Mouse (Mus musculus) heart, embryonic 11.5 days (tissue): ENCODE measurements around the gene Scamp1. TPM values are rescaled to one million over a fixed set of nuclear protein-coding genes. Genes with fewer than 3 reads are reported as not detected.

Source experiments
- ATAC-seq: fragments of 200-750 bp; cut with Nextera tagmentation; replicated peaks from 2 replicates; pipeline ENCODE4 v1.8.0; 2017; ENCODE audit warnings: moderate library complexity; ENCODE audit not compliant: insufficient number of reproducible peaks, low FRiP score, low TSS enrichment
- H3K27ac ChIP-seq: fragments of 300-500 bp; sonication (generic); 2 replicates; pipeline ENCODE4 v1.5.1; 2014; ENCODE audit warnings: mild to moderate bottlenecking, low read depth, low read length
- H3K27me3 ChIP-seq: fragments of 300-500 bp; sonication (generic); 2 replicates; pipeline ENCODE4 v1.6.1; 2014; ENCODE audit warnings: mild to moderate bottlenecking, low read length, mixed read lengths; ENCODE audit not compliant: control insufficient read depth, insufficient read depth
- H3K36me3 ChIP-seq: fragments of 300-500 bp; sonication (generic); 2 replicates; pipeline ENCODE4 v1.6.1; 2014; ENCODE audit warnings: mild to moderate bottlenecking, low read length, moderate library complexity, mixed read lengths; ENCODE audit not compliant: control insufficient read depth, insufficient read depth
- H3K4me1 ChIP-seq: fragments of 300-500 bp; sonication (generic); 2 replicates; pipeline ENCODE4 v1.6.1; 2014; ENCODE audit warnings: low read length; ENCODE audit not compliant: control insufficient read depth, insufficient read depth
- H3K4me2 ChIP-seq: fragments of 300-500 bp; sonication (generic); 2 replicates; pipeline ENCODE4 v1.6.1; 2014; ENCODE audit warnings: mild to moderate bottlenecking, moderate library complexity
- H3K4me3 ChIP-seq: fragments of 300-500 bp; sonication (generic); 2 replicates; pipeline ENCODE4 v1.5.1; 2014; ENCODE audit warnings: low read depth, low read length
- H3K9ac ChIP-seq: fragments of 300-500 bp; sonication (generic); 2 replicates; pipeline ENCODE4 v1.6.1; 2014; ENCODE audit warnings: mild to moderate bottlenecking, low read depth, low read length, moderate library complexity
- H3K9me3 ChIP-seq: fragments of 300-500 bp; sonication (generic); replicated peaks from 2 replicates; pipeline ENCODE4 v1.6.1; 2016; ENCODE audit warnings: low read length; ENCODE audit not compliant: control insufficient read depth
- WGBS: fragments of 180-500 bp; shearing (Covaris S2); extraction: QIAGEN DNeasy Blood & Tissue Kit; methylation state at CpG from one replicate; pipeline ENCODE4 v1.1.7; 2014; ENCODE audit not compliant: insufficient replicate concordance; 5-methylcytosine and 5-hydroxymethylcytosine counted together
- polyA plus RNA-seq: library from polyadenylated mRNA; unstranded; fragments of >200 nt; fragmentation: Nextera tagmentation; extraction: Ambion mirVana; gene quantifications from 2 replicates; pipeline ENCODE4 v1.2.1, GENCODE M21; 2014

The Scamp1 gene
- polyA plus RNA-seq, 1 experiment from 2014 or later: 21.2 TPM

GRCm38 (mm10) chr13:94295922-94296321 is 10.3 kb upstream of the Scamp1 start:
- no peak overlapping the region for H3K9ac ChIP-seq
- no peak overlapping the region for H3K4me2 ChIP-seq
- no peak overlapping the region for H3K4me3 ChIP-seq
- no peak overlapping the region for H3K27ac ChIP-seq
- no peaks in the 10 kb centered on the region for H3K27me3 ChIP-seq
- no peaks in the 10 kb centered on the region for H3K36me3 ChIP-seq
- ATAC-seq: no peak
- H3K4me1 ChIP-seq: peaks cover 2% of the 10 kb centered on the region; the same call in 1 of the 2 replicates
- WGBS: 80% methylated on average over 8 of the region's 8 CpGs
- no peaks in the 10 kb centered on the region for H3K9me3 ChIP-seq

DNA sequence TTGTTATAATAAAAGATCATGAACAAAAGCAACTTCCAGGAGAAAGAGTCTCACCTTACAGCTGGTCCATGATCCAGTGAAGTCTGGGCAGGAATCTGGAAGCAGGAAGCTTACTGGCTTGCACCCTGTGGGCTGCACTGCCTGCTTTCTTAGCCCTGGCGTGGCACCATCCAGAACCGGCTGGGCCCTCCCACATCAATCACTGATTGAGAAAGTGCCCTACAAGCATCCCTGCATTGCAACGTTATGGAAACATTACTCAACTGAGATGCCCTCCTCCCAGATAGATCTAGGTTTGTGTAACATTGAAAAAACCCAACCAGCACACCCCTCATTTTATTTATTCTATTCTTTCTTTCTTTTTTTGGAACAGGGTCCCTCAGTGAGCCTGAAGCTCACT is 9.2 kb upstream of the Scamp1 start:
- Histone ChIP-seq H3K27ac (no peak overlapping the region), H3K9ac (no peak overlapping the region), H3K27me3 (no peaks in the 10 kb centered on the region), H3K9me3 (no peaks in the 10 kb centered on the region), H3K4me3 (no peak overlapping the region), H3K36me3 (no peaks in the 10 kb centered on the region), H3K4me2 (no peak overlapping the region), H3K4me1 (no peaks in the 10 kb centered on the region)
- WGBS: 49% methylated on average over 3 of the region's 3 CpGs
- no peak for ATAC-seq

DNA sequence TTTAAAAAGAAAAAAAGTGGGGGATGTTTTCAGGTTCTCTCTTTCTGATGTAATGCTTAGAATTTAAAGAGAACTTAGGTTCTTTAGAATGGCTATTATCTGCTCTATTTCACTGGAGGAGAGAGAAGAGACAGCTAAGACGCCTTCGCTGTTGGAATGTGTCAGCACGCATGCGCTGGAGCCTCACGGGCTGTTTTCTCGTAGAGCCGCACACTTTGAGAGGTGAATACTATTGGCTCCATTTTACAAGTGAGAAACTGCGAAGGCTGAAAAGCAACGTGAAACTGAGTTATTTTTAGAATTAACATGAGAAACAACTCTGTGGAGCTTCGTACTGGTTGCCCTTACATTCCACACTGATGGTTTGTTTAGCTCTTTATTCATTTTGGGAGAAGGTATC is 8.3 kb upstream of the Scamp1 start:
- ATAC-seq: no peak
- Histone ChIP-seq H3K4me2 (no peak overlapping the region), H3K36me3 (no peaks in the 10 kb centered on the region), H3K27me3 (no peaks in the 10 kb centered on the region), H3K4me1 (no peaks in the 10 kb centered on the region), H3K4me3 (no peak overlapping the region), H3K9ac (no peak overlapping the region), H3K9me3 (no peaks in the 10 kb centered on the region), H3K27ac (no peak overlapping the region)
- WGBS: 57% methylated on average over 10 of the region's 10 CpGs

GRCm38 (mm10) chr13:94286195-94286594 is 538 bp upstream of the Scamp1 start:
- H3K27me3 ChIP-seq: no peaks in the 10 kb centered on the region
- H3K9ac ChIP-seq: no peak overlapping the region
- H3K4me1 ChIP-seq: no peaks in the 10 kb centered on the region
- H3K4me2 ChIP-seq: peak overlapping the region; percentile 63
- no peak for ATAC-seq
- no peaks in the 10 kb centered on the region for H3K36me3 ChIP-seq
- 50% methylated on average over 5 of the region's 5 CpGs for WGBS
- H3K4me3 ChIP-seq: peak overlapping the region; percentile 68
- no peak overlapping the region for H3K27ac ChIP-seq
- no peaks in the 10 kb centered on the region for H3K9me3 ChIP-seq

GRCm38 (mm10) chr13:94284543-94285269 is 951 bp downstream of the Scamp1 start:
- Histone ChIP-seq H3K27me3 (no peaks in the 10 kb centered on the region), H3K4me1 (no peaks in the 10 kb centered on the region), H3K9me3 (no peaks in the 10 kb centered on the region), H3K4me2 (peak overlapping the region; percentile 63), H3K9ac (peak overlapping the region; percentile 81), H3K4me3 (peak overlapping the region; percentile 68), H3K27ac (peak overlapping the region; percentile 4; the same call in 1 of the 2 replicates), H3K36me3 (no peaks in the 10 kb centered on the region)
- ATAC-seq: peak; percentile 63
- WGBS: under 1% methylated on average over 64 of the region's 65 CpGs

- Histone ChIP-seq H3K4me2 (no peak overlapping the region), H3K9me3 (no peaks in the 10 kb centered on the region), H3K4me3 (no peak overlapping the region), H3K36me3 (no peaks in the 10 kb centered on the region), H3K27ac (no peak overlapping the region), H3K4me1 (no peaks in the 10 kb centered on the region), H3K9ac (no peak overlapping the region), H3K27me3 (no peaks in the 10 kb centered on the region)
- WGBS: 53% methylated on average over 5 of the region's 5 CpGs
- ATAC-seq: no peak
Observed at GRCm38 (mm10) chr13:94279420-94279819, 6.2 kb downstream of the Scamp1 start.

DNA sequence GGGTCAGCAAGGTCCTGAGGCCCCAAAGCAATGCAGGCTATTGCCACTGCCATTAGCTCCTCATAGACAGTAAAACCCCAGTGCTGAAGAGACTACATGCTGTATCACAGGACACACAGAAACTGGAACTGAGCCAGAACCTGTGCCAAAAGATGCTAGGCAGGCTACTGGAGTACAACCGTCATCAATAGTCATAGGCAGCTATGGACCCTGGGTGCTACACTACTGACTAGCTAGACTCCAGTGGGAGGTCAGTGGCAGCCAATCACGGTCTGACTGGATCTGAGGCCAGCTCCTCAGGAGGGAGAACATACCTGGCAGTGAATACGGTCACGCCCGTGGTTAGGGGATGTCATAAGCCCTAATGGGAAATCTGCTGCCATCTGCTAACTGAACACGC is 14.4 kb downstream of the Scamp1 start:
- no peak overlapping the region for H3K27ac ChIP-seq
- no peak for ATAC-seq
- H3K27me3 ChIP-seq: no peaks in the 10 kb centered on the region
- 90% methylated on average over 6 of the region's 6 CpGs for WGBS
- H3K9ac ChIP-seq: no peak overlapping the region
- H3K4me1 ChIP-seq: 0 out of 2 replicates have a peak, but pooled peaks cover 9% of the 10 kb centered on the region
- H3K4me3 ChIP-seq: no peak overlapping the region
- H3K36me3 ChIP-seq: no peaks in the 10 kb centered on the region
- H3K4me2 ChIP-seq: no peak overlapping the region
- no peaks in the 10 kb centered on the region for H3K9me3 ChIP-seq

- Histone ChIP-seq H3K27ac (no peak overlapping the region), H3K9me3 (no peaks in the 10 kb centered on the region), H3K9ac (no peak overlapping the region), H3K4me3 (no peak overlapping the region), H3K27me3 (no peaks in the 10 kb centered on the region), H3K4me2 (no peak overlapping the region), H3K36me3 (no peaks in the 10 kb centered on the region), H3K4me1 (peaks cover 11% of the 10 kb centered on the region; the same call in 1 of the 2 replicates)
- WGBS: 33% methylated on average over 7 of the region's 7 CpGs
- no peak for ATAC-seq
Observed at GRCm38 (mm10) chr13:94268201-94268600, 17.5 kb downstream of the Scamp1 start.

GRCm38 (mm10) chr13:94267190-94267589 is 18.5 kb downstream of the Scamp1 start:
- H3K27me3 ChIP-seq: no peaks in the 10 kb centered on the region
- ATAC-seq: no peak
- H3K4me3 ChIP-seq: no peak overlapping the region
- WGBS: 69% methylated on average over 4 of the region's 4 CpGs
- H3K4me1 ChIP-seq: peaks cover 11% of the 10 kb centered on the region; the same call in 1 of the 2 replicates
- no peaks in the 10 kb centered on the region for H3K36me3 ChIP-seq
- no peak overlapping the region for H3K9ac ChIP-seq
- H3K4me2 ChIP-seq: no peak overlapping the region
- no peaks in the 10 kb centered on the region for H3K9me3 ChIP-seq
- H3K27ac ChIP-seq: no peak overlapping the region
